Mouse (Mus musculus) erythroblast, embryonic 14.5 days (primary cell): ENCODE data around the gene Csmd2.

Experiments
- GATA1 ChIP-seq: IDR thresholded peaks from 2 replicates; pipeline ENCODE4 v1.6.1; 2012; ENCODE audit warnings: low read length, inconsistent platforms, mixed read lengths
- TAL1 ChIP-seq: IDR thresholded peaks from 3 replicates; pipeline ENCODE4 v1.6.1; 2012; ENCODE audit warnings: low read length, inconsistent platforms, mixed read lengths

- no peak for TF ChIP-seq GATA1
- no peak for TF ChIP-seq TAL1
Observed at GRCm38 (mm10) chr4:128442791-128443190, 455.1 kb downstream of the Csmd2 start.
